Mouse (Mus musculus) heart, adult 2 months (tissue): ENCODE results near the gene Arid5b.
"Not testable (repeated sequence)": the region's sequence is repeated elsewhere in the genome, so short reads cannot be mapped to it uniquely, and the experiment has no call there.

ENCODE experiments used
- CTCF ChIP-seq: fragments of 200-600 bp; IDR thresholded peaks from 2 replicates; pipeline ENCODE4 v1.8.1; 2022; ENCODE audit warnings: antibody characterized with exemption, mild to moderate bottlenecking, moderate library complexity
- EP300 ChIP-seq: fragments of 200-500 bp; IDR thresholded peaks from 2 replicates; pipeline ENCODE4 v1.6.1; 2011; ENCODE audit warnings: low read depth, low read length, control low read depth; ENCODE audit not compliant: insufficient read depth
- POLR2A ChIP-seq: fragments of 200-500 bp; IDR thresholded peaks from 2 replicates; pipeline ENCODE4 v1.6.1; 2011; ENCODE audit warnings: mild to moderate bottlenecking, low read depth, low read length, control low read depth; ENCODE audit not compliant: insufficient read depth

GRCm38 (mm10) chr10:68099801-68100200, 178.7 kb downstream of the Arid5b start:
- not testable (repeated sequence) for TF ChIP-seq CTCF, POLR2A, EP300
